Mouse (Mus musculus) embryonic fibroblast, embryonic 13.5 days (primary cell): Measurements from ENCODE around the gene Sh3gl1. TPM values are rescaled to one million over a fixed set of nuclear protein-coding genes. Genes with fewer than 3 reads are reported as not detected.
A peak's percentile ranks its signal among the peaks of the same experiment; 100 is the strongest.

ENCODE experiments used
- H3K27ac ChIP-seq: 2 replicates; pipeline ENCODE4 v1.5.1; 2012; ENCODE audit warnings: low read length, control low read depth, inconsistent platforms; ENCODE audit not compliant: insufficient read depth
- H3K4me1 ChIP-seq: 2 replicates; pipeline ENCODE4 v1.6.1; 2011; ENCODE audit warnings: low read length; ENCODE audit not compliant: control insufficient read depth, insufficient read depth
- H3K4me3 ChIP-seq: 2 replicates; pipeline ENCODE4 v1.5.1; 2011; ENCODE audit warnings: mild to moderate bottlenecking, control low read depth, low read length; ENCODE audit not compliant: insufficient read depth
- CTCF ChIP-seq: IDR thresholded peaks from 2 replicates; pipeline ENCODE4 v1.5.1; 2011; ENCODE audit warnings: mild to moderate bottlenecking, control low read depth, low read length, moderate library complexity, borderline replicate concordance; ENCODE audit not compliant: insufficient read depth
- POLR2A ChIP-seq: IDR thresholded peaks from 2 replicates; pipeline ENCODE4 v1.6.1; 2011; ENCODE audit warnings: low read depth, mild to moderate bottlenecking, control low read depth, low read length, moderate library complexity
- polyA plus RNA-seq: library from polyadenylated mRNA; stranded (reverse); fragments of >200 nt; gene quantifications from 2 replicates; pipeline ENCODE4 v1.2.4, GENCODE M21; 2011; ENCODE audit warnings: low read depth; ENCODE audit not compliant: missing spikeins, insufficient read length

Gene Sh3gl1
- polyA plus RNA-seq, 1 experiment, result 105 TPM

- Histone ChIP-seq H3K27ac (no peak within 1 kb of the TSS), H3K4me3 (peak within 1 kb of the TSS; percentile 4; the same call in 1 of the 2 replicates), H3K4me1 (no peaks in the 10 kb centered on the region)
- no peak for TF ChIP-seq CTCF
- TF ChIP-seq POLR2A, result no peak
These were observed 66.2 kb downstream of the Sh3gl1 start, which contains the start of gene Shd for GRCm38 (mm10) chr17:55969966-55970891. Gene Shd (plus strand): TSS chr17:55970467.

GRCm38 (mm10) chr17:55969560-55969959, 66.9 kb downstream of the Sh3gl1 start:
- Histone ChIP-seq H3K4me3 (no peak overlapping the region), H3K27ac (no peak overlapping the region), H3K4me1 (no peaks in the 10 kb centered on the region)
- TF ChIP-seq CTCF, result no peak
- no peak for TF ChIP-seq POLR2A

GRCm38 (mm10) chr17:55968210-55968609, 68.2 kb downstream of the Sh3gl1 start:
- TF ChIP-seq CTCF (no peak), POLR2A (no peak)
- no peak overlapping the region for H3K4me3 ChIP-seq
- no peaks in the 10 kb centered on the region for H3K4me1 ChIP-seq
- no peak overlapping the region for H3K27ac ChIP-seq

GRCm38 (mm10) chr17:55967186-55967585, 69.2 kb downstream of the Sh3gl1 start:
- no peaks in the 10 kb centered on the region for H3K4me1 ChIP-seq
- H3K27ac ChIP-seq, result no peak overlapping the region
- TF ChIP-seq CTCF, result no peak
- TF ChIP-seq POLR2A, result no peak
- H3K4me3 ChIP-seq, result no peak overlapping the region

Other genes with a start within 250 kb of the Sh3gl1 start
- gene Zfp119a, start 157.7 kb downstream of the Sh3gl1 start, polyA plus RNA-seq, result 3.8 and 5.6 TPM in 2 replicates
- 5.8 and 10.1 TPM in 2 replicates for gene Zfp959, start 144.5 kb downstream of the Sh3gl1 start, polyA plus RNA-seq
- gene Zfp119b, start 87.1 kb downstream of the Sh3gl1 start, polyA plus RNA-seq, result 4.6 and 5.4 TPM in 2 replicates
- gene Ebi3, start 84.0 kb downstream of the Sh3gl1 start, polyA plus RNA-seq, result not detected in 2 replicates
- 8.0 and 8.9 TPM in 2 replicates for gene Yju2, start 77.5 kb downstream of the Sh3gl1 start, polyA plus RNA-seq
- 0.39 TPM in 1 of 2 replicates, not detected in the other for gene Shd, start 66.2 kb downstream of the Sh3gl1 start, polyA plus RNA-seq
- gene Fsd1, start 50.1 kb downstream of the Sh3gl1 start, polyA plus RNA-seq, result 5.9 and 9.5 TPM in 2 replicates
- gene Stap2, start 31.1 kb downstream of the Sh3gl1 start, polyA plus RNA-seq, result 0.35 and 0.58 TPM in 2 replicates
- 45.3 and 51.1 TPM in 2 replicates for gene Mpnd, start 30.9 kb downstream of the Sh3gl1 start, polyA plus RNA-seq
- gene Chaf1a, start 3.8 kb upstream of the Sh3gl1 start, polyA plus RNA-seq, result 13.3 and 13.9 TPM in 2 replicates
- gene Ubxn6, start 38.4 kb upstream of the Sh3gl1 start, polyA plus RNA-seq, result 35.2 and 36.6 TPM in 2 replicates
- gene Hdgfl2, start 43.0 kb upstream of the Sh3gl1 start, polyA plus RNA-seq, result 55.0 and 57.9 TPM in 2 replicates
- gene Plin4, start 73.2 kb upstream of the Sh3gl1 start, polyA plus RNA-seq, result 0.14 and 0.70 TPM in 2 replicates
- gene Plin5, start 81.0 kb upstream of the Sh3gl1 start, polyA plus RNA-seq, result not detected in 2 replicates
- not detected in 2 replicates for gene Lrg1, start 85.4 kb upstream of the Sh3gl1 start, polyA plus RNA-seq
- gene Sema6b, start 103.7 kb upstream of the Sh3gl1 start, polyA plus RNA-seq, result 0.21 and 0.52 TPM in 2 replicates
- 0.72 and 2.1 TPM in 2 replicates for gene Tnfaip8l1, start 125.8 kb upstream of the Sh3gl1 start, polyA plus RNA-seq
- 55.2 and 63.0 TPM in 2 replicates for gene Mydgf, start 147.3 kb upstream of the Sh3gl1 start, polyA plus RNA-seq
- 27.8 and 28.8 TPM in 2 replicates for gene Dpp9, start 182.3 kb upstream of the Sh3gl1 start, polyA plus RNA-seq
- gene Fem1a, start 220.2 kb upstream of the Sh3gl1 start, polyA plus RNA-seq, result 9.7 and 10.6 TPM in 2 replicates
- gene Ticam1, start 240.2 kb upstream of the Sh3gl1 start, polyA plus RNA-seq, result 11.1 and 15.6 TPM in 2 replicates